In the genomic region with DNA sequence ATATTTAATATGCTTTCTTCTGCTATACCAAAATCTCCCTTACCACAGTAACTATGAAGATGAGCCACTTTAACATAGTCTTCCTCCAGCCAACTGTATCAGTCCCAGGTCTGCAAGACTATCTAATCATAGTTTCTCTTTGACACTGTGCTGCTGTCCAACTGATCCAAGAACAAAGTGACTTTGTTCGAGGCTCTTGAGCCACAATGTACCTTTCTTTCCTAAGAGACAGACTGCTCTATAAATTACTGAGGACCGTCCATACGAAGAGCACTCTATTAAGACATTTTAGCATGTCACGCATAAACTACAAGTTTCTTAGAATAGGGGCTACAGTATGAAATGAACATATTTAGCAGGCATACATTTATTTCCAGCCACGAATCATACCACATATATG, we compare ENCODE assay signal across 16 mouse cellular contexts.
"Had no signal": no experiment of that assay in that cellular context is flagged by ENCODE, and none has a peak within 500 bp of the region (broad histone marks: within the 10 kb centered on the region; RNA-seq: fewer than 3 reads in every experiment).

No protein-coding gene starts in this region.

- H3K4me1 ChIP-seq: limb, embryonic 12.5 days; lung, embryonic 15.5 days; midbrain, embryonic 12.5 days; midbrain, embryonic 15.5 days; neural tube, embryonic 12.5 days; neural tube, embryonic 15.5 days; stomach, embryonic 15.5 days had no signal

- H3K27ac ChIP-seq: kidney, postnatal 0 days; limb, embryonic 12.5 days; limb, embryonic 15.5 days; liver, embryonic 14.5 days; lung, embryonic 15.5 days; midbrain, embryonic 12.5 days; midbrain, embryonic 15.5 days; neural tube, embryonic 12.5 days; neural tube, embryonic 15.5 days; stomach, embryonic 15.5 days had no signal

- H3K4me3 ChIP-seq: limb, embryonic 12.5 days; limb, embryonic 15.5 days; lung, embryonic 15.5 days; midbrain, embryonic 12.5 days; midbrain, embryonic 15.5 days; neural tube, embryonic 12.5 days; neural tube, embryonic 15.5 days; stomach, embryonic 15.5 days had no signal

- DNase-seq: kidney, adult 2 months; kidney, postnatal 25 days; left cerebral cortex, postnatal 4 days; right cerebral cortex, postnatal 14 days; spleen, adult 18-20 months; thymus, postnatal 25 days had no signal
